Mouse (Mus musculus) MEL (cell line): ENCODE measurements at regions not wholly inside any gene's neighbourhood (a gene's known extent, or its start where the extent isn't known, plus 50 kb on each side); places are given as distances from the start of the nearest gene placed in this dataset.

ENCODE experiments used
- DNase-seq: peaks from one replicate; pipeline ENCODE4 v3.0.0; 2011; ENCODE audit warnings: low read depth, low spot score
- H3K27ac ChIP-seq: 2 replicates; pipeline ENCODE4 v1.5.1; 2012; ENCODE audit warnings: low read depth, mild to moderate bottlenecking, control low read depth, low read length, moderate library complexity; ENCODE audit not compliant: control insufficient read depth
- H3K27me3 ChIP-seq, 2 experiments: fragments of 150-350 bp in 1 of 2; sonication (generic) in 1 of 2; 2 replicates each; pipeline ENCODE4 v1.6.1; 2012; ENCODE audit warnings: low read length in 2 of 2, mild to moderate bottlenecking in 2 of 2, improper control_type of control experiment in 1 of 2, moderate library complexity in 1 of 2; ENCODE audit not compliant: insufficient read depth in 2 of 2, control insufficient read depth in 1 of 2
- H3K36me3 ChIP-seq, 2 experiments: 2 replicates each; pipeline ENCODE4 v1.6.1; 2012 to 2014; ENCODE audit warnings: low read length in 2 of 2, improper control_type of control experiment in 1 of 2, inconsistent platforms in 1 of 2, mild to moderate bottlenecking in 1 of 2; ENCODE audit not compliant: insufficient read depth in 2 of 2, control insufficient read depth in 1 of 2
- H3K4me1 ChIP-seq, 2 experiments: fragments of 150-350 bp in 1 of 2; sonication (generic) in 1 of 2; 2 replicates each; pipeline ENCODE4 v1.6.1; 2012; ENCODE audit warnings: low read length in 2 of 2, improper control_type of control experiment in 1 of 2, mild to moderate bottlenecking in 1 of 2; ENCODE audit not compliant: insufficient read depth in 2 of 2, control insufficient read depth in 1 of 2
- H3K4me3 ChIP-seq, 2 experiments: fragments of 150-350 bp in 1 of 2; sonication (generic) in 1 of 2; 2 replicates each; pipeline ENCODE4 v1.5.1; 2012; ENCODE audit warnings: low read depth in 2 of 2, low read length in 2 of 2, mild to moderate bottlenecking in 2 of 2, moderate library complexity in 2 of 2, control low read depth in 1 of 2, improper control_type of control experiment in 1 of 2; ENCODE audit not compliant: control insufficient read depth in 1 of 2, insufficient read depth in 1 of 2
- H3K79me2 ChIP-seq: 2 replicates; pipeline ENCODE4 v1.6.1; 2012; ENCODE audit warnings: mild to moderate bottlenecking, low read length, moderate library complexity; ENCODE audit not compliant: control insufficient read depth, poor library complexity, insufficient read depth
- H3K9ac ChIP-seq: 2 replicates; pipeline ENCODE4 v1.6.1; 2012; ENCODE audit warnings: low read depth, mild to moderate bottlenecking, control low read depth, low read length, moderate library complexity; ENCODE audit not compliant: control insufficient read depth, poor library complexity, severe bottlenecking
- H3K9me3 ChIP-seq: fragments of 150-350 bp; sonication (generic); replicated peaks from 2 replicates; pipeline ENCODE4 v1.6.1; 2012; ENCODE audit warnings: mild to moderate bottlenecking, low read length, improper control_type of control experiment, moderate library complexity; ENCODE audit not compliant: insufficient read depth
- CHD1 ChIP-seq: IDR thresholded peaks from 2 replicates; pipeline ENCODE4 v1.6.1; 2012; ENCODE audit warnings: low read depth, mild to moderate bottlenecking, inconsistent platforms, low read length, improper control_type of control experiment
- CHD2 ChIP-seq: IDR thresholded peaks from 2 replicates; pipeline ENCODE4 v1.6.1; 2011; ENCODE audit warnings: low read length, improper control_type of control experiment
- CTCF ChIP-seq, 3 experiments: IDR thresholded peaks in 2 of 3; conservative IDR thresholded peaks in 1 of 3; 2 replicates each; pipeline ENCODE4 v1.5.1; 2011 to 2012; ENCODE audit warnings: low read length in 3 of 3, low read depth in 2 of 3, mild to moderate bottlenecking in 2 of 3, improper control_type of control experiment in 1 of 3, inconsistent platforms in 1 of 3, mixed read lengths in 1 of 3, moderate library complexity in 1 of 3; ENCODE audit not compliant: control insufficient read depth in 1 of 3, insufficient read depth in 1 of 3, poor library complexity in 1 of 3, severe bottlenecking in 1 of 3
- GABPA ChIP-seq: IDR thresholded peaks from 2 replicates; pipeline ENCODE4 v1.6.1; 2012; ENCODE audit warnings: low read depth, mild to moderate bottlenecking, inconsistent platforms, low read length, improper control_type of control experiment, moderate library complexity
- KAT2A ChIP-seq: conservative IDR thresholded peaks from 2 replicates; pipeline ENCODE4 v1.6.1; 2012; ENCODE audit warnings: low read depth, low read length, improper control_type of control experiment, inconsistent platforms
- MAFK ChIP-seq: IDR thresholded peaks from 2 replicates; pipeline ENCODE4 v1.6.1; 2011; ENCODE audit warnings: low read depth, mild to moderate bottlenecking, low read length, improper control_type of control experiment, borderline replicate concordance
- MAZ ChIP-seq: IDR thresholded peaks from 2 replicates; pipeline ENCODE4 v1.6.1; 2012; ENCODE audit warnings: low read depth, mild to moderate bottlenecking, inconsistent platforms, low read length, improper control_type of control experiment
- MXI1 ChIP-seq: IDR thresholded peaks from 2 replicates; pipeline ENCODE4 v1.6.1; 2011; ENCODE audit warnings: mild to moderate bottlenecking, low read depth, low read length, improper control_type of control experiment
- MYB ChIP-seq: IDR thresholded peaks from 2 replicates; pipeline ENCODE4 v1.6.1; 2011; ENCODE audit warnings: mild to moderate bottlenecking, low read depth, low read length, improper control_type of control experiment
- NELFE ChIP-seq: IDR thresholded peaks from 2 replicates; pipeline ENCODE4 v1.6.1; 2011; ENCODE audit warnings: low read depth, low read length, improper control_type of control experiment
- NRF1 ChIP-seq: IDR thresholded peaks from 2 replicates; pipeline ENCODE4 v1.6.1; 2014; ENCODE audit warnings: low read depth, mild to moderate bottlenecking, inconsistent platforms, low read length, improper control_type of control experiment, moderate library complexity; ENCODE audit not compliant: poor library complexity, insufficient read depth, severe bottlenecking
- RAD21 ChIP-seq: IDR thresholded peaks from 2 replicates; pipeline ENCODE4 v1.6.1; 2011; ENCODE audit warnings: mild to moderate bottlenecking, low read depth, low read length, improper control_type of control experiment
- RCOR1 ChIP-seq: IDR thresholded peaks from 2 replicates; pipeline ENCODE4 v1.6.1; 2012; ENCODE audit warnings: low read depth, mild to moderate bottlenecking, inconsistent platforms, low read length, improper control_type of control experiment
- TBP ChIP-seq: IDR thresholded peaks from 2 replicates; pipeline ENCODE4 v1.8.0; 2011; ENCODE audit warnings: low read depth, low read length, improper control_type of control experiment
- UBTF ChIP-seq: IDR thresholded peaks from 2 replicates; pipeline ENCODE4 v1.6.1; 2012; ENCODE audit warnings: low read depth, mild to moderate bottlenecking, inconsistent platforms, low read length, improper control_type of control experiment, moderate library complexity, borderline replicate concordance; ENCODE audit not compliant: insufficient read depth
- USF2 ChIP-seq, 2 experiments: IDR thresholded peaks; 2 replicates each; pipeline ENCODE4 v1.6.1; 2011 to 2012; ENCODE audit warnings: improper control_type of control experiment in 2 of 2, low read length in 2 of 2, borderline replicate concordance in 1 of 2, inconsistent platforms in 1 of 2, low read depth in 1 of 2, mild to moderate bottlenecking in 1 of 2; ENCODE audit not compliant: insufficient read depth in 1 of 2
- ZC3H11A ChIP-seq: IDR thresholded peaks from 2 replicates; pipeline ENCODE4 v1.6.1; 2012; ENCODE audit warnings: low read depth, mild to moderate bottlenecking, inconsistent platforms, low read length, improper control_type of control experiment

- Histone ChIP-seq H3K4me3 (no peak overlapping the region), H3K9me3 (no peaks in the 10 kb centered on the region), H3K9ac (no peak overlapping the region), H3K27me3 (no peaks in the 10 kb centered on the region; a peak in 1 of 4 replicates), H3K36me3 (peaks cover 0 to 25% of the 10 kb centered on the region in 2 experiments; a peak in 2 of 4 replicates), H3K79me2 (no peaks in the 10 kb centered on the region), H3K27ac (no peak overlapping the region), H3K4me1 (peaks cover 15 to 35% of the 10 kb centered on the region in 2 experiments)
- TF ChIP-seq UBTF: no peak
- no peak for TF ChIP-seq NRF1
- TF ChIP-seq TBP: no peak
- TF ChIP-seq NELFE: no peak
- no peak for TF ChIP-seq CHD2
- TF ChIP-seq MYB: no peak
- no peak for TF ChIP-seq MAZ
- no peak for DNase-seq
Measured at GRCm38 (mm10) chr16:95864646-95865045, 126.1 kb downstream of the Psmg1 start.

GRCm38 (mm10) chr16:95864106-95864505 lies 126.7 kb downstream of the Psmg1 start:
- no peaks in the 10 kb centered on the region for H3K27me3 ChIP-seq
- TF ChIP-seq CTCF (IDR thresholded peaks at IDR 0.05 in 2 of 3, conservative IDR thresholded peaks at IDR 0.05 in 1 of 3; ENCODE audit: control insufficient read depth in 1 of 3, insufficient read depth in 1 of 3, low read depth in 2 of 3, low read length in 3 of 3, poor library complexity in 1 of 3, severe bottlenecking in 1 of 3) (no peak), NRF1 (no peak), KAT2A (no peak), TBP (no peak), MAFK (no peak), MXI1 (no peak), RCOR1 (no peak), USF2 (IDR thresholded peaks at IDR 0.05; ENCODE audit: borderline replicate concordance in 1 of 2, insufficient read depth in 1 of 2, low read depth in 1 of 2, low read length in 2 of 2) (no peak), ZC3H11A (no peak), GABPA (no peak), RAD21 (no peak), CHD1 (no peak)
- TF ChIP-seq, all 39 proteins: peak for 0
- DNase-seq: no peak
- Histone ChIP-seq H3K79me2 (no peaks in the 10 kb centered on the region), H3K27ac (no peak overlapping the region), H3K36me3 (peaks cover 0 to 25% of the 10 kb centered on the region in 2 experiments; a peak in 2 of 4 replicates), H3K9me3 (no peaks in the 10 kb centered on the region), H3K4me3 (no peak overlapping the region), H3K9ac (no peak overlapping the region), H3K4me1 (peaks cover 15 to 38% of the 10 kb centered on the region in 2 experiments)
